Mouse (Mus musculus) Patski (cell line): Measurements from ENCODE around the gene Fam126b. TPM values are rescaled to one million over a fixed set of nuclear protein-coding genes. Genes with fewer than 3 reads are reported as not detected.
"Not testable (repeated sequence)": the region's sequence is repeated elsewhere in the genome, so short reads cannot be mapped to it uniquely, and the experiment has no call there.

Experiments used
- ATAC-seq: fragments of 100-300 bp; one replicate; pipeline ENCODE4 v1.8.0; 2021
- CTCF ChIA-PET: fragments of 350-600 bp; sonication (Branson Sonifier 250); formaldehyde crosslinking; loops from one replicate; lab custom pipeline; 2022; ENCODE audit warnings: inconsistent platforms; lab: Charles Lee
- POLR2A ChIA-PET: fragments of 350-600 bp; sonication (Branson Sonifier 250); formaldehyde crosslinking; loops from one replicate; lab custom pipeline; 2022; ENCODE audit warnings: antibody characterized with exemption, inconsistent platforms; lab: Charles Lee
- DNase-seq: peaks from one replicate; pipeline ENCODE4 v3.0.0-alpha.2; 2011; ENCODE audit warnings: low read depth, low spot score
- H3K27me3 ChIP-seq: fragments of 371-371 bp; one replicate; pipeline ENCODE4 v1.5.1; 2021
- CTCF ChIP-seq: fragments of 100-300 bp; IDR thresholded peaks from one replicate; pipeline ENCODE4 v1.5.1; 2021
- in situ Hi-C: fragments of 300-500 bp; cut with MboI; formaldehyde crosslinking; loops from 3 replicates; pipeline ENCODE4 v1.11.1; 2018; ENCODE audit warnings: low pct_unique_long_range_greater_than_20kb, mixed read lengths
- polyA plus RNA-seq: library from polyadenylated mRNA; unstranded; gene quantifications from one replicate; pipeline ENCODE4 v1.2.3, GENCODE M21; 2021

Gene Fam126b
- polyA plus RNA-seq, 1 experiment from 2014 or later: 7.0 TPM

DNA sequence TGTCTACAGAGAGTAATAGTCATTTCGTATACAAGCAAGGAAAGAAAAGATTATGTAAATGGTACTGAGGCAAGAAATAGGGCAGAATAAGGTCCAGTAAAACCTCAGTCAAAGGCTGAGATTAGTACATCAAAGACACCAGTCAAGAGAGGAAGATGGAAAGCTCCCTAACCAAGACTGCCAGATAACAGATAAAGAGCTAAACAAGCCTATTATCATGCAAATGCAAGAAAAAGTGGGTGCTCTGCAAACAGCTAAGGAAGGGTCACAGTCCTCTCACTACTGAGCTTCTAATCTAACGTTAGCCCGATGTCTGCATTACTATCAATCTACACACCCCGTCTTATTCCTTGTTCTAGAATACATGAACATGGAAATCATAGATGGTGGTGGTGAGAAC lies 15.7 kb downstream of the Fam126b start:
- in situ Hi-C loops: no loop called here
- H3K27me3 ChIP-seq: no peaks in the 10 kb centered on the region
- POLR2A ChIA-PET: interaction anchor here (0.5 kb wide), 1 partner anchor 44 kb away, joined by 4 read pairs; no protein-coding TSS in a partner anchor
- DNase-seq (no peak), ATAC-seq (no peak)
- TF ChIP-seq CTCF: no peak
- CTCF ChIA-PET: interaction anchor here (1.1 kb wide), 2 partner anchors 8 to 107 kb away, joined by 3 to 4 read pairs; no protein-coding TSS in a partner anchor

DNA sequence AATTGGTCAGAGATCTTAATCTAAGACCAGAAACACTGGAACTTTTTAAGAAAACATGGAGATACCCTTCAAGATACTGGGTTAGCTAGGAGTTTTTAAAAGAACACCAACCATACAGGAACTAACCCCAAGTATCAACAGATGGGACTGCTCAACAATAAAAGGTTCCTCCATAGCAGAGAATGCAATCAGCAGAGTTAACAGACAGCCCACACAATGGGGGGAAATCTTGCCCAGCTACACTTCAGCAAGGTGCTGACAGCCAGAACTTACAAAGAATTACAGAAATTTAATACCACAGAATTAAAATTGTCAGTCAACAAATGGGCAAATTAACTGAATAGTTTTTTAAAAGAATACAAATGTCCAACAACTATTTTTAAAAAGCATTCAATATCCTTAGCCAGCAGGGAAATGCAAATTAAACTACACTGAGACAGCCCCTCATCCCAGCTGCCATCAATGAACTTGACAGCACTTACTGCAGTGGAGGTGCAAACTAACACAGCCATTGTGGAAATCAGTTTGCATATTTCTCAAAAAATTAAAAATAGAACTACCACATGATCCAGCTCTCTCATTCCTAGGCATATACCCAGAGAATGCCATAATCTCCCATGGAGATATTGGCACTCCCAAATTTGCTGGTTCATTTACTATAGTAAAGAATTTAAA lies 17.5 kb downstream of the Fam126b start:
- ChIA-PET CTCF (interaction anchor here (1.1 to 1.7 kb wide), 5 partner anchors 9 to 109 kb away, joined by 3 to 4 read pairs (median 3); no protein-coding TSS in a partner anchor), POLR2A (no interaction called here)
- DNase-seq: no peak
- in situ Hi-C loops: loop anchor here (5.0 kb wide), 2 partner anchors 109 to 179 kb away; no protein-coding TSS in a partner anchor
- no peak for ATAC-seq
- H3K27me3 ChIP-seq: no peaks in the 10 kb centered on the region
- TF ChIP-seq CTCF: no peak

DNA sequence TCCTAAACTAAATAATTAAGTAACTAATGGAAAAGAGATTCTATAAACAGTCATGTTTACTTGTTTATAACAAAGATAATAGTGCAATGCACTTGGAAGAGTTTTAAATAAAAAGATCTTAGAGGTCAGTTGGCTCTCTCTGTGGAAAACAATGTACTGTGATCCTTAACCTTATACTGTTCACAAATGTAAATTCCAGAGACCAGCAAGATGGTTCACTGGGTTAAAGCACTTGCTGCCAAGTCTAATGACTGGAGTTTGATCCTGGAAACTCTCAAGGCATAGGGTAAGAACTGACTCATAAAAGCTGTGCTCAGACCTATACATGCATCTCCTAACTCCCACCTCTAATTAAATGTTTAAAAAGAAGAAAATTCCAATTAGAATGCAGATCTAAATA lies 19.5 kb downstream of the Fam126b start:
- ChIA-PET CTCF (interaction anchor here (1.3 to 1.7 kb wide), 3 partner anchors 11 to 17 kb away, joined by 3 read pairs; no protein-coding TSS in a partner anchor), POLR2A (no interaction called here)
- no peak for DNase-seq
- no peaks in the 10 kb centered on the region for H3K27me3 ChIP-seq
- TF ChIP-seq CTCF: no peak
- ATAC-seq: no peak
- in situ Hi-C loops: loop anchor here (5.0 kb wide), 2 partner anchors 111 to 181 kb away; no protein-coding TSS in a partner anchor

DNA sequence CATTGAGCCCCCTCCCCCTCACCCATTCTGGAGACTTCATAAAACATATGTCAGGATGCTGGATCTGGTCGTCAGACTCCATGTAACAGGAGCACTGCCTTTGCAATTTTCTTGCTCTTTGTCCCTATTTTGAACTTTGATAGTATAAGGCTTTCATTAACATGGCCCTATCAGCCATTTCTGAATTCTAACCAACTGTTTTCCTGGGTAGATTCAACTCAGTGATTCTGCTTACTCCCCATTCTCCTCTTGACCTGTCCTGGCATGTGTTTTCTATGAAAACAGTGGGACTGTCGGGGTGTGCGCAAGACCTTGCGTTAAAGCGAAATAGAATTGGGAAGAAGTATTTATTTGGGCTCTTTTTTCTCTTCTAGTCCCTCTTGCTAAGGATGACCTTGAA lies 21.1 kb downstream of the Fam126b start:
- no peak for TF ChIP-seq CTCF
- CTCF ChIA-PET: interaction anchor here (1.1 kb wide), 1 partner anchor 22 kb away, joined by 3 read pairs; no protein-coding TSS in a partner anchor
- POLR2A ChIA-PET: no interaction called here

DNA sequence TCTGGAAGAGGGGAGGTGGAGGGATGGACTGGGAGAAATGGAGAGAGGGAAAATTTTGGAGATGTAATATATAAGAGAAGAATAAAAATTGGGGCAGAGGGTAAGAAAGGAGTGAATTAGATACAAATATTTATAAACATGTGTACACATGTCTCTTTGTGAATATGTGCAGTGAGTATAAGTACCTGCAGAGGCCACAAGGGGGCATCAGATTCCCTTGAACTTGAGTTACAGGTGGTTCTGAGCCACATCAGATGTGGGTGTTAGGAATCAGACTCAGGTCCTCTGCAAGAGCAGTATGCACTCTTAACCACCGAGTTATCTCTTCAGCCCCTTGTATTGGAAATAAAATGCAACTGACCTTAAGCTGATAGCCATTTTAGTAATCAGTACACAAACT lies 23.7 kb downstream of the Fam126b start:
- in situ Hi-C loops: no loop called here
- H3K27me3 ChIP-seq: no peaks in the 10 kb centered on the region
- no peak for ATAC-seq
- peak; percentile 68 for TF ChIP-seq CTCF
- no peak for DNase-seq
- POLR2A ChIA-PET: no interaction called here
- CTCF ChIA-PET: interaction anchor here (1.0 to 2.2 kb wide), 3 partner anchors 10 to 21 kb away, joined by 4 to 6 read pairs (median 5); no protein-coding TSS in a partner anchor

More for the DNA sequence above, 21.1 kb downstream of the Fam126b start:
- in situ Hi-C loops: loop anchor here (5.0 kb wide), 2 partner anchors 112 to 182 kb away; no protein-coding TSS in a partner anchor
- ATAC-seq (no peak), DNase-seq (no peak)
- H3K27me3 ChIP-seq: no peaks in the 10 kb centered on the region

DNA sequence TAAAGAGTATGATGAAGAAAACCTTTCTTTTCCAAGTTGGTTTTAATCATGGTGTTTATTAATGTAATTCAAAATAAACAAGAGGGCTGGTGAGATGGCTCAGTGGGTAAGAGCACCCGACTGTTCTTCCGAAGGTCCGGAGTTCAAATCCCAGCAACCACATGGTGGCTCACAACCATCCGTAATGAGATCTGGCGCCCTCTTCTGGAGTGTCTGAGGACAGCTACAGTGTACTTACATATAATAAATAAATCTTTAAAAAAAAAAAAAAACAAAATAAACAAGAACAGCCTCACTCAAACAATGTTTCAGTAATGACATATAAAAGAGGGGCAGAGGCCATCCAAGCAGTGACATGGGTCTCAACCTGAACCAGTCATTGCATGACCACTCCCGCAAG lies 25.8 kb downstream of the Fam126b start:
- CTCF ChIA-PET, DNase-seq, H3K27me3 ChIP-seq, in situ Hi-C loops, ATAC-seq, POLR2A ChIA-PET: not testable (repeated sequence)
- TF ChIP-seq CTCF: peak; percentile 55

DNA sequence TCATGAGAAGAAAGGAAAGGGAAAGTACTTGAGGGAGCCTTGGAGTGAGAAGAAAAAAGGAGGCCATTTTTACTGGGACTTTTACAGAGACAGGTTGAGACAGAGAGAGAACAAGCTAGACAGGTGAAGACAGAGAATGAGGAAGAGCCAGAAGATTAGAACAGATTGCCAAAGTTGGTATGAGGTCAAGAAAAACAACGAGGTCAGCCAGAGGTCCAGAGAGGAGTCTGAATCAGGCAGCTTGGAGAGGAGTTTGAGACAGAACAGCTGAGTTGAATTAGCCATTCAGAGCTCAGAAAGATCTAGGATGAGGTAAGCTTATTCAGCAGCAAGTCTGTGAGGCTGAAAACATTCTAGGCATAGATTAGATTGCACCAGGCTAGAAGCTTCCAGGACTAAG lies 44.7 kb downstream of the Fam126b start:
- ATAC-seq (no peak), DNase-seq (no peak)
- in situ Hi-C loops: no loop called here
- no peak for TF ChIP-seq CTCF
- H3K27me3 ChIP-seq: no peaks in the 10 kb centered on the region
- CTCF ChIA-PET: interaction anchor here (1.0 to 1.6 kb wide), 2 partner anchors 10 to 52 kb away, joined by 3 to 7 read pairs; no protein-coding TSS in a partner anchor
- POLR2A ChIA-PET: no interaction called here

DNA sequence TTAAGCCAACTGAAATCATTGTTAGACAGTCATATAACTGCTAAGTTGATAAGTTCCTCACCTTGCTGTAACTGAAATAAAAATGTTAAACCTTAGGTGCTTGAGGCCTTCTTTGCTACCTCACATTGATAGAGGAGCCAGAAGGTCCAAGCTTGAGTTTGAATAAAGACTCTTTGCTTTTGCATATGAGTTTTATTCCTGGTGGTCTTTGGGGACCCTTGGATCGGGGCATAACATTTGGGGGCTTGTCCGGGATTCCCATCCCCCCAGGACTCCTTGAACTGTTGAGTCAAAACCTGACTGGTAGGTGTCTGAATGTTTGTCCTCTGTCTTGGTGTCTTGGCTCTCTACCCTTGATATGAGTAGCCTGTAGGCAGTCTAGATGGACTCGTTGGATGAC lies 78.9 kb downstream of the Fam126b start:
- POLR2A ChIA-PET: no interaction called here
- DNase-seq: no peak
- CTCF ChIA-PET: no interaction called here
- ATAC-seq: no peak
- H3K27me3 ChIP-seq: no peaks in the 10 kb centered on the region
- TF ChIP-seq CTCF: no peak
- in situ Hi-C loops: no loop called here

DNA sequence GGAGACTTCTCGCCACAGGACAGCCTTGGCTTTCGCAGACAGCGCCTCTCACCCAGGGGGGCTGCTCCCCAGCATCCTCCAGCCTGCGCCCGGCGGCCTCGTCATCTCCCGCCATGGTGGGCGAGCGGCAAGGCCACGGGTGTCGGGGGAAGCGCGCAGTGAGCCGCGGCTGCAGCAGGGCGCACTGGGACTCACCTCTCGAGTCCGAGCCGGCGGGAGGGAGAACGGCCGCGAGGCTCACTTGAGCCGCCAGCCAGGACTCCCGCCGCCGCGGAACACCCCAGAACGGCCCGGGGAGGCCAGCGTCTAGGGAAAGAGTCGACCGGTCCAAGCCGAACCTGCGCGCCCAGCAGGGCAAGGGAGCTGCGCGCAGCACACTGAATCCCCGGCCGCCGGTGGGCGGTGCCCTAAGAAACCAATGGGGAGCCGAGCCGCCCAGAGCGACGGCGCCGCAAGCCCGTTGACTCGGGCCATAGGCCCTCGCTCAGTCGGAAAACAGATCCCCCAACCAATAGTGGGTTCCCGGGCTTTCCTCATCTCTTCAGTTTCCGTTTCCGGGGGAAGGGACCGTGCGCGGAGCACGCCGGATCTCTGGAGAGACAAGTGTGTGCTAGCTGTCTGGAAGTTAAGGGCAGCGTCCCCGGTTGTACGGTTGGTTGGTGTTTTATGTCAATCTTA lies 81.4 kb downstream of the Fam126b start, which contains the start of gene Orc2:
Gene Orc2 (minus strand): TSS at position 533 of the 678 bp plus-strand sequence.
- CTCF ChIA-PET: no interaction called here
- no peak for TF ChIP-seq CTCF
- POLR2A ChIA-PET: interaction anchor here (0.6 kb wide), 1 partner anchor 27 kb away, joined by 3 read pairs; no protein-coding TSS in a partner anchor
- H3K27me3 ChIP-seq: no peaks in the 10 kb centered on the region
- in situ Hi-C loops: no loop called here
- ATAC-seq (peak; percentile 99), DNase-seq (peak; percentile 47)

DNA sequence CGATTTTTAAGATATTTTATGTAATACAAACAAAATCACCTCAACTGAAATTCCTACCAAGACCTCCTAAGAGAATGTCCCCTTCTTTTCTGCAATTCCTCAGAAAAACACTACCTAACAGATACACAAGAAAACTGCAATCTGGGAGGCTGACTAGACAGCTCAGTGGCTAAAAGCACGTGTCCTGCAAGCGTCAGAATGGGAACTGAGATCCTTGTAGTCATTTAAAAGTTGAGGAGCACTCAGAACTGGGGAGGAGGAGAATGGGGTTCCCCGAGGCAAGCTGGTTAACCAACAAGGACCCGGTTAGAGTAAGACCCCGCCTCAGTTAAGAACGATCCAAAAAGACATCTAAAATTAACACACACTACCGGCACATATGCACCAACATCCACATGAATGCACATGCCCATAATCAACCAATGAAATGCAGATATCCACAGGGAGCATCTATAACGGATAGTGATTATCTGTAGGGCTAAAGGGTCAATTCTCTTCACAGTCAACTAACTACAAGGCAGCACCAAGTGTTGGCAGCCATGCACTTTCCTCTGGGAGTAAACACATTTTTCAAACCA lies 82.2 kb downstream of the Fam126b start:
- ChIA-PET CTCF (no interaction called here), POLR2A (no interaction called here)
- no peak for DNase-seq

More for the DNA sequence above, 82.2 kb downstream of the Fam126b start:
- in situ Hi-C loops: no loop called here
- TF ChIP-seq CTCF: no peak
- ATAC-seq: peak; percentile 6
- H3K27me3 ChIP-seq: no peaks in the 10 kb centered on the region
